Mouse (Mus musculus): ENCODE results near the gene Olfr291. TPM values are rescaled to one million over a fixed set of nuclear protein-coding genes. Genes with fewer than 3 reads are reported as not detected.

The Olfr291 gene
- not detected in 2 replicates for polyA plus RNA-seq (2015; fragmentation: Nextera tagmentation; extraction: Ambion mirVana)

DNA sequence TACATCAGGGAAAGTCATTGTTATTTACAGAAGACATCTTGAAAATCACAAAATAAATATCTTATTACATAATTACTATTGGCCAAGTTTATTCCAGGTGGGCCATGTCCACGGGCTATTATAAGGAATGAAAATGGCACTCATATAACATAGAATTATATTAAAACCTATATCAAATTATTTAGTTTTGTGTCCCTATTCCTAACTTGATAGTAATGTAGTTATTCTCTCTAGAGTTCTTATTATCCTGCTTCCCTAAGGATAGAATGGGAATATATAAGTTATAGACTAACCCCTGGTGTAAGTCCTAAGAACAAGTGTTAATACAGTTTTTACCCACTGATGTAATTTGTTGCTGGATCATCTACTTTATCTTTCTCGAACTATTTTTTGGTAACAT, at the start of gene Olfr291:
Olfr291 (plus strand) TSS at position 301 of the 400 bp plus-strand sequence.

Other genes starting within 250 kb of the Olfr291 start
- 14.7 and 17.7 TPM in 2 replicates for gene Fah, start 246.8 kb upstream of the Olfr291 start, polyA plus RNA-seq (2015; fragmentation: Nextera tagmentation; extraction: Ambion mirVana)
- 114 and 124 TPM in 2 replicates for gene Zfand6, start 163.6 kb upstream of the Olfr291 start, polyA plus RNA-seq (2015; fragmentation: Nextera tagmentation; extraction: Ambion mirVana)
- gene Vmn2r65, start 110.6 kb downstream of the Olfr291 start, polyA plus RNA-seq (2015; fragmentation: Nextera tagmentation; extraction: Ambion mirVana), result not detected in 2 replicates
- not detected in 2 replicates for gene Vmn2r66, start 158.7 kb downstream of the Olfr291 start, polyA plus RNA-seq (2015; fragmentation: Nextera tagmentation; extraction: Ambion mirVana)

All from urinary bladder, postnatal 0 days (tissue).